Comparison of ENCODE assay signal across 14 mouse cellular contexts in genomic region chr5:114393169-114393568, GRCm38 (mm10).
"Had no signal": no experiment of that assay in that cellular context is flagged by ENCODE, and none has a peak within 500 bp of the region (broad histone marks: within the 10 kb centered on the region; RNA-seq: fewer than 3 reads in every experiment).

No protein-coding gene starts in this region.

- H3K27me3 ChIP-seq: limb, embryonic 15.5 days; liver, embryonic 12.5 days; neural tube, embryonic 15.5 days had no signal

- H3K9me3 ChIP-seq: limb, embryonic 15.5 days; liver, embryonic 12.5 days; midbrain, embryonic 10.5 days; neural tube, embryonic 15.5 days had no signal

- DNase-seq: kidney, adult 8-10 months; kidney, postnatal 25 days; layer of hippocampus, postnatal 36 days; lung, embryonic 14.5 days; lung, postnatal 10 days; lung, postnatal 4 days; midbrain, embryonic 14.5 days; right cerebral cortex, postnatal 25 days; thymus, postnatal 4 days had no signal

- ATAC-seq: liver, embryonic 12.5 days had no signal

- H3K4me2 ChIP-seq: limb, embryonic 15.5 days; liver, embryonic 12.5 days; lung, embryonic 14.5 days; neural tube, embryonic 15.5 days had no signal

- H3K27ac ChIP-seq: limb, embryonic 15.5 days; liver, embryonic 12.5 days; midbrain, embryonic 10.5 days; neural tube, embryonic 15.5 days had no signal

- H3K4me1 ChIP-seq: limb, embryonic 15.5 days; liver, embryonic 12.5 days; midbrain, embryonic 10.5 days; neural tube, embryonic 15.5 days had no signal

- H3K4me3 ChIP-seq: limb, embryonic 15.5 days; liver, embryonic 12.5 days; midbrain, embryonic 10.5 days; myocyte; neural tube, embryonic 15.5 days had no signal

- H3K9ac ChIP-seq: limb, embryonic 15.5 days; liver, embryonic 12.5 days; lung, embryonic 14.5 days; neural tube, embryonic 15.5 days had no signal
